Mouse (Mus musculus): ENCODE measurements at regions not wholly inside any gene's neighbourhood (a gene's known extent, or its start where the extent isn't known, plus 50 kb on each side); places are given as distances from the start of the nearest gene placed in this dataset.

GRCm38 (mm10) chr8:126874126-126874730 is 71.4 kb downstream of the Tomm20 start:
- TF ChIP-seq CTCF (IDR thresholded peaks at IDR 0.05; ENCODE audit: insufficient read depth, low read depth, low read length) = no peak
- TF ChIP-seq POLR2A (IDR thresholded peaks at IDR 0.05; ENCODE audit: insufficient read depth, low read depth, low read length) = no peak

Measured in olfactory bulb, adult 2 months (tissue).